Mouse (Mus musculus) testis, adult 2 months (tissue): ENCODE results near the gene Tas2r134.

ENCODE experiments used
- CTCF ChIP-seq: fragments of 200-500 bp; IDR thresholded peaks from 2 replicates; pipeline ENCODE4 v1.5.1; 2012; ENCODE audit warnings: low read depth, mild to moderate bottlenecking, inconsistent platforms, low read length, moderate library complexity; ENCODE audit not compliant: control insufficient read depth, insufficient read depth, insufficient replicate concordance
- POLR2A ChIP-seq: fragments of 200-500 bp; IDR thresholded peaks from 2 replicates; pipeline ENCODE4 v1.6.1; 2012; ENCODE audit warnings: low read depth, mild to moderate bottlenecking, inconsistent platforms, low read length, moderate library complexity; ENCODE audit not compliant: control insufficient read depth

DNA sequence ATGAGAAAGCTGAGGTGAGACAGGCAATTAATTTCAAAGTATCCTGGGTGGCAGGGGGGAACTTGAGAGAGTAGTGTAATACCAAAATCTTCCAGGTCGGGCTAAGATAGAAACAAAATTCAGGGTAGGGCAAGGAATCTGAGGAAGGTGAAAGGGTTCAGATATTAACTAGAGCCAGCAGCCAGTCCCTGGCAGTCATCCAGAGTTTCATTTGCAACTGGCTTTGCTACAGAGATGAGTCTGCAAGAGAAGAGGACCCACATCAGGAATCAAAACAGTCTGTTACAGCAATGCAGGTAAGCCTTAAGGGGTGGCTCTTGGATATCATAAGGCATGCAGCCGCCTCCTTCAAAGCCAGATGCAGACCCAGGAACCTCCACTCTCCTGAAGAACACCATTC, 47.0 kb downstream of the Tas2r134 start:
- no peak for TF ChIP-seq CTCF
- no peak for TF ChIP-seq POLR2A
